Mouse (Mus musculus): Measurements from ENCODE around the gene Ccs. TPM values are rescaled to one million over a fixed set of nuclear protein-coding genes. Genes with fewer than 3 reads are reported as not detected.

Gene Ccs
- polyA plus RNA-seq, 1 experiment from 2014 or later, result 41.4 TPM

DNA sequence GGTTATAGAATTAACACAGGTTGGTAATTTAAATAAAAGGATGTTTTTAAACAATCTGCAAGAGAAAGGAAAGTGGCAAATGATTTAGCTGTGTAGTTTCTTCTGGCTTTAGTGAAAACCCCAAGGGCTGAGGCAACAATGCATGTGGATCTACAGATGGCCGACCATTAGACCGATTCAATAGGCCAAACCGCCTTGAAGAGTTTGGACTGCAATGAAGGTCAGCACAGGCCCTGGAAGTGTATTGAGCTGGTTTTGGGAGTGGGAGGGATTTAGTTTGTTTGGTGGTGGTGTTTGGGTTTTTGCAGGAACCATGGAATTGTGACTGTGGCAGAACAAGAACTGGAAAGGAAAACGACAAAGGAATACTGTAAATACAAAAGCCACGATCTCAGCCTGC lies 40.0 kb downstream of the Ccs start:
- Histone ChIP-seq H3K27me3 (ENCODE audit: control insufficient read depth, insufficient read depth, low read length) (no peaks in the 10 kb centered on the region), H3K36me3 (replicated peaks; ENCODE audit: control insufficient read depth, insufficient read depth) (peaks cover 72% of the 10 kb centered on the region), H3K9ac (no peak overlapping the region), H3K9me3 (ENCODE audit: control insufficient read depth, low read length) (no peaks in the 10 kb centered on the region), H3K27ac (no peak overlapping the region), H3K4me3 (replicated peaks; ENCODE audit: low read length) (no peak overlapping the region), H3K4me2 (replicated peaks) (no peak overlapping the region), H3K4me1 (replicated peaks; ENCODE audit: control insufficient read depth, insufficient read depth, low read length) (peaks cover 5% of the 10 kb centered on the region; the same call in 1 of the 2 replicates)
- no peak for ATAC-seq (ENCODE audit: low FRiP score)
- DNase-seq (ENCODE audit: low spot score), result no peak
- WGBS, result 93% methylated on average over 5 of the region's 5 CpGs

GRCm38 (mm10) chr19:4797846-4798245 lies 41.3 kb downstream of the Ccs start:
- Histone ChIP-seq H3K9me3 (ENCODE audit: control insufficient read depth, low read length) (no peaks in the 10 kb centered on the region), H3K36me3 (replicated peaks; ENCODE audit: control insufficient read depth, insufficient read depth) (peaks cover 60% of the 10 kb centered on the region), H3K9ac (no peak overlapping the region), H3K4me3 (replicated peaks; ENCODE audit: low read length) (no peak overlapping the region), H3K4me1 (replicated peaks; ENCODE audit: control insufficient read depth, insufficient read depth, low read length) (peaks cover 6% of the 10 kb centered on the region; the same call in 1 of the 2 replicates), H3K27me3 (ENCODE audit: control insufficient read depth, insufficient read depth, low read length) (no peaks in the 10 kb centered on the region), H3K27ac (no peak overlapping the region), H3K4me2 (replicated peaks) (no peak overlapping the region)
- DNase-seq (ENCODE audit: low spot score) (no peak), ATAC-seq (ENCODE audit: low FRiP score) (no peak)
- WGBS, result 96% methylated on average over 2 of the region's 2 CpGs

GRCm38 (mm10) chr19:4795929-4796328 lies 43.2 kb downstream of the Ccs start:
- H3K36me3 ChIP-seq (replicated peaks; ENCODE audit: control insufficient read depth, insufficient read depth), result peaks cover 53% of the 10 kb centered on the region
- peaks cover 23% of the 10 kb centered on the region for H3K4me1 ChIP-seq (replicated peaks; ENCODE audit: control insufficient read depth, insufficient read depth, low read length)
- no peak overlapping the region for H3K4me3 ChIP-seq (replicated peaks; ENCODE audit: low read length)
- no peak overlapping the region for H3K4me2 ChIP-seq (replicated peaks)
- H3K27ac ChIP-seq, result no peak overlapping the region
- H3K9ac ChIP-seq, result no peak overlapping the region
- no peaks in the 10 kb centered on the region for H3K27me3 ChIP-seq (ENCODE audit: control insufficient read depth, insufficient read depth, low read length)
- DNase-seq (ENCODE audit: low spot score) (no peak), ATAC-seq (ENCODE audit: low FRiP score) (no peak)
- H3K9me3 ChIP-seq (ENCODE audit: control insufficient read depth, low read length), result no peaks in the 10 kb centered on the region
- 85% methylated on average over 1 of the region's 1 CpGs for WGBS

DNA sequence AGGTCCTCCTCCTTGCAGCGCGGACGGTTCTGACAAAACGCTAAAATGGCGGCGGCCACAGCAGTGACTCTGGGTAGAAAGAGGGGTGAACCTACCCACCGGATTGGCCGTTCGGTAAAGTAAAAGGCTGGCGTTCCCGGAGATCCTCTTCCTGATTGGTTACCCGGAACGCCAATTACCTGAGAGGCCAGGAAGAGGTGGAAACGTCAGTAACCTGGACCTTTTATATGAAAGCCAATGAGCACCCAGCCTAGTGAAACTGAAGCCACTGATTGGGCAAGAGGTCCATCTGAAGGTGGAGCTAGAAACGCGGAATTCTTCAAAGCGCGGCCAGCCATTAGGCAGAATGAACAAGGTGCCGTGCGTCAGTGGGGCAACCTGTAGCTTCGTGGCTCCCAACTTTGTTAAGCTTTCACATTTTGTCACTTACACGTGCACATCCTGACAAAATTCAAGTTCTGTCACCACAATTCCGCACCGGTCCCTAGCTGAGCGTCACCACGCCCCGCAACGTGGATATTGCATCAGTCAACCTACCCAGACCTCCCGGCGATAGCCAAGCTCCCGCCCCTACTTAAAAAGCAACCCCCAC lies 45.2 kb downstream of the Ccs start, which contains the start of gene Rbm4:
Rbm4 (minus strand) TSS at position 71 of the 592 bp plus-strand sequence.
- Histone ChIP-seq H3K4me1 (replicated peaks; ENCODE audit: control insufficient read depth, insufficient read depth, low read length) (peaks cover 42% of the 10 kb centered on the region), H3K27me3 (ENCODE audit: control insufficient read depth, insufficient read depth, low read length) (no peaks in the 10 kb centered on the region), H3K4me2 (replicated peaks) (peak within 1 kb of the TSS; percentile 83), H3K4me3 (replicated peaks; ENCODE audit: low read length) (peak within 1 kb of the TSS; percentile 55), H3K27ac (peak within 1 kb of the TSS; percentile 77), H3K36me3 (replicated peaks; ENCODE audit: control insufficient read depth, insufficient read depth) (peaks cover 52% of the 10 kb centered on the region), H3K9ac (peak within 1 kb of the TSS; percentile 69), H3K9me3 (ENCODE audit: control insufficient read depth, low read length) (no peaks in the 10 kb centered on the region)
- peak; percentile 98 for DNase-seq (ENCODE audit: low spot score)
- under 1% methylated on average over 31 of the region's 31 CpGs for WGBS
- peak; percentile 99 for ATAC-seq (ENCODE audit: low FRiP score)

DNA sequence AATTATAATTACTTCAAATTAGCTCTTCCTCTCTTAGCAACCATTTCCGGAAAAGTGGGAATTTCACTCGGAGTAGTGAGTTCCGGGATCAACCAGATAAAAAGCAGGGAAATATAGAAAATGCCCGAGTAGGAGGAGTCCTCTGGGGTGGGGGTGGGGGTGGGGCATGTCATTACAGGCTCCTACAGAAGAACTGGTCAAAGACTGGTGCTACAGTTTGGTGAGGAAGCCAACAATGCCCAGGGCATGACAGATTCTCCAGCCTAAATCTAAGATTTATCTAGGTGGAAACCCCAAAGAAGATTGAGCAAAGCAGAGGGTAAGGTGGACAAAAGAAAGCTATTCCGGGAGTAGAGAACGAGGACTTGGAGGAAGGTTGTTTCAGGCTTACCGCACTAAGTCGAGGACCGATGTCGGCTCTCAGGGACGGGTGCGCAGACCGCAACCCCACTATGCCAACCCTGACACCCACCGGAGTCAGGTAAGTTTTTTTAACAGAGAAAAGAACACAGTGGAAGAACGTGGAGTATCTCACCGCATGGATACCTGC lies 45.8 kb downstream of the Ccs start:
- no peaks in the 10 kb centered on the region for H3K9me3 ChIP-seq (ENCODE audit: control insufficient read depth, low read length)
- H3K4me3 ChIP-seq (replicated peaks; ENCODE audit: low read length), result peak overlapping the region; percentile 55
- no peak for DNase-seq (ENCODE audit: low spot score)
- H3K27ac ChIP-seq, result peak overlapping the region; percentile 77
- ATAC-seq (ENCODE audit: low FRiP score), result peak; percentile 12; the same call in 1 of the 2 replicates
- H3K4me2 ChIP-seq (replicated peaks), result peak overlapping the region; percentile 83
- 2% methylated on average over 16 of the region's 16 CpGs for WGBS
- H3K4me1 ChIP-seq (replicated peaks; ENCODE audit: control insufficient read depth, insufficient read depth, low read length), result peaks cover 44% of the 10 kb centered on the region
- no peaks in the 10 kb centered on the region for H3K27me3 ChIP-seq (ENCODE audit: control insufficient read depth, insufficient read depth, low read length)
- H3K9ac ChIP-seq, result peak overlapping the region; percentile 69
- peaks cover 53% of the 10 kb centered on the region for H3K36me3 ChIP-seq (replicated peaks; ENCODE audit: control insufficient read depth, insufficient read depth)

GRCm38 (mm10) chr19:4786313-4786712 lies 52.8 kb downstream of the Ccs start:
- H3K4me2 ChIP-seq (replicated peaks), result no peak overlapping the region
- no peak for ATAC-seq (ENCODE audit: low FRiP score)
- no peaks in the 10 kb centered on the region for H3K27me3 ChIP-seq (ENCODE audit: control insufficient read depth, insufficient read depth, low read length)
- no peak overlapping the region for H3K4me3 ChIP-seq (replicated peaks; ENCODE audit: low read length)
- WGBS, result 94% methylated on average over 2 of the region's 2 CpGs
- H3K27ac ChIP-seq, result no peak overlapping the region
- no peak overlapping the region for H3K9ac ChIP-seq
- H3K9me3 ChIP-seq (ENCODE audit: control insufficient read depth, low read length), result no peaks in the 10 kb centered on the region
- no peak for DNase-seq (ENCODE audit: low spot score)
- peaks cover 98% of the 10 kb centered on the region for H3K36me3 ChIP-seq (replicated peaks; ENCODE audit: control insufficient read depth, insufficient read depth)
- peaks cover 42% of the 10 kb centered on the region for H3K4me1 ChIP-seq (replicated peaks; ENCODE audit: control insufficient read depth, insufficient read depth, low read length)

DNA sequence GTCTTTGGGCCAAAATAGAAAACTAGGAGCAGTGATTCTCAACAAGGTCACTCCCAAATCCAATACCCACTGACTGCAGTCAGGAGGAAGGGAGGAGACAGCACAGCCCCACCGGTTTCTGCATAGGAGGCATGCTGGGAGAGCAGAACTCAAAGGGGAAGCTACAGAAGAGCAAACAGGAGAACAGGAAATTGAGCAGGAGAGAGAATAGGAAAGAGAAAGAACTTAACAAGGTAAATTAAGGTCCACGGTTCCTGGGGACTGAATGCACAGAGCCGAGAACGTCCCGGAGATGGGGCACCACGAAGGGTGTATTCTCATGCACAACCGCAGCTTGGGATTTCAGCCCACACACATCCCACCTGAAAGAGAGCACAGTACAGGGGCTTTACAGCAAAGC lies 53.9 kb downstream of the Ccs start:
- Histone ChIP-seq H3K9ac (no peak overlapping the region), H3K4me3 (replicated peaks; ENCODE audit: low read length) (no peak overlapping the region), H3K9me3 (ENCODE audit: control insufficient read depth, low read length) (no peaks in the 10 kb centered on the region), H3K27ac (no peak overlapping the region), H3K36me3 (replicated peaks; ENCODE audit: control insufficient read depth, insufficient read depth) (peaks cover 95% of the 10 kb centered on the region), H3K27me3 (ENCODE audit: control insufficient read depth, insufficient read depth, low read length) (no peaks in the 10 kb centered on the region), H3K4me2 (replicated peaks) (no peak overlapping the region), H3K4me1 (replicated peaks; ENCODE audit: control insufficient read depth, insufficient read depth, low read length) (peaks cover 30% of the 10 kb centered on the region)
- 86% methylated on average over 7 of the region's 7 CpGs for WGBS
- no peak for DNase-seq (ENCODE audit: low spot score)
- ATAC-seq (ENCODE audit: low FRiP score), result no peak

GRCm38 (mm10) chr19:4782891-4783290 lies 56.2 kb downstream of the Ccs start:
- Histone ChIP-seq H3K4me2 (replicated peaks) (no peak overlapping the region), H3K4me1 (replicated peaks; ENCODE audit: control insufficient read depth, insufficient read depth, low read length) (peaks cover 14% of the 10 kb centered on the region; the same call in 1 of the 2 replicates), H3K27ac (no peak overlapping the region), H3K9ac (no peak overlapping the region), H3K27me3 (ENCODE audit: control insufficient read depth, insufficient read depth, low read length) (no peaks in the 10 kb centered on the region), H3K9me3 (ENCODE audit: control insufficient read depth, low read length) (no peaks in the 10 kb centered on the region), H3K4me3 (replicated peaks; ENCODE audit: low read length) (no peak overlapping the region), H3K36me3 (replicated peaks; ENCODE audit: control insufficient read depth, insufficient read depth) (peaks cover 96% of the 10 kb centered on the region)
- WGBS, result 95% methylated on average over 2 of the region's 2 CpGs
- ATAC-seq (ENCODE audit: low FRiP score) (no peak), DNase-seq (ENCODE audit: low spot score) (no peak)

All from hindbrain, embryonic 14.5 days (tissue).